Mouse (Mus musculus): ENCODE data around the gene Retnla.

DNA sequence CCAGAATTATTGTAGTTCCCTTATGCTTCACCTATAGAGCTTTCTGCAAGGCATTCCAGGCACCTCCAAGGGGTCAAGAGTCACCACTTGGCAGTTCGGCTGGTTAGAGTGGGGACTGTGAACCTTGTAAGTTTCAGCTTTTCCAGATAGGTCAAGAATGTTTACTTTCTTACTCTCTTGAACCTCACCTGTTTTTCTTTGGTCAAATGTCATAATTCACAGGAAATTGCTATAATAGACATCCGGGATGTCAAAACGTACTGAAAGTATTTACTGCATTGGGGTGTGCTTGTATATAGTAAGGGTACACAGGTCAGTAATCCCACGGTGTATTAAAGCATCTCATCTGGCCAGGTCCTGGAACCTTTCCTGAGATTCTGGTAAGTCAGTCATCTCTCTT, 30.0 kb downstream of the Retnla start, which contains the start of gene Retnlg:
- TF ChIP-seq POLR2A (IDR thresholded peaks at IDR 0.05; ENCODE audit: extremely low read depth, insufficient read depth, low read length): no peak
- TF ChIP-seq CTCF (IDR thresholded peaks at IDR 0.05; ENCODE audit: low read depth, low read length): no peak

Measured in liver, adult 2 months (tissue).